Mouse (Mus musculus): ENCODE results near the gene Echs1. TPM values are rescaled to one million over a fixed set of nuclear protein-coding genes. Genes with fewer than 3 reads are reported as not detected.

The Echs1 gene
- polyA plus RNA-seq, 1 experiment from 2014 or later = 120 TPM

DNA sequence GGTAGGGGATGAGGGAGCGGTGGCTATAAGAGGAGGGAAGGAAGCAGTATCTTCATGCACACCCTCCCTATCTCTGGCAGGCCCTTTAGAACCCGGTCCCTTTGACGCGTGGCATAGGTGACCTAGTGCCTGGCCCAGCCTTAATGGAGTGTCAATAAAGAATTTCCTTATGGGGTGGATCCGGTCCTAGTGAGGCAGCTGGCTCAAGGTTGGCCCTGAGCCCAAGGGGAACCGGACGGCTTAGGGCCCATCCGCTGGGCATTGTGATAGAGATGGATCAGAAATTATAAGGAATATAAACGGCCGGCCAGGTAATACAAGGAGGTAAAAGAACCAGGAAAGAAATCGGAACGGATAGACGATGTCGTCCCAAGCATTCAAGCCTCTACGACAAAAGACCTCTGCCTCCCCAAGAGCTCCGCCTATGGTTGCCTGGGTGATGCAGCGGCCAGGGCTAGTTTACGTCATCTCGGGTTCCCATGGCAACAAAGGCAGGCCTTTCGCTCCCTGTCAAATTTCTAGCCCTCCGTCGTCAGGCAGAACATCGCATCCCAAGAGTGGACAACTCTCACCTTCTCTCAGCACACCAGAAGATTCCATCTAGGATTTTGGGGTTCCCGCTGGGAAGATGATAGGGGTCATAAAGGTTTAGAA is 35.6 kb downstream of the Echs1 start:
- Histone ChIP-seq H3K9ac (replicated peaks) (peak overlapping the region; percentile 66), H3K4me3 (peak overlapping the region; percentile 44), H3K36me3 (no peaks in the 10 kb centered on the region), H3K27ac (replicated peaks) (peak overlapping the region; percentile 88), H3K27me3 (no peaks in the 10 kb centered on the region), H3K4me2 (replicated peaks) (peak overlapping the region; percentile 60), H3K9me3 (no peaks in the 10 kb centered on the region), H3K4me1 (peaks cover 35% of the 10 kb centered on the region)
- ATAC-seq (replicated peaks) = peak; percentile 83
- WGBS = 2% methylated on average over 24 of the region's 24 CpGs

GRCm38 (mm10) chr7:140078711-140079110 is 37.6 kb downstream of the Echs1 start:
- Histone ChIP-seq H3K4me3 (no peak overlapping the region), H3K4me2 (replicated peaks) (no peak overlapping the region), H3K9me3 (no peaks in the 10 kb centered on the region), H3K9ac (replicated peaks) (no peak overlapping the region), H3K36me3 (no peaks in the 10 kb centered on the region), H3K4me1 (peaks cover 35% of the 10 kb centered on the region), H3K27ac (replicated peaks) (no peak overlapping the region), H3K27me3 (0 out of 2 replicates have a peak, but pooled peaks cover 4% of the 10 kb centered on the region)
- WGBS = 5% methylated on average over 5 of the region's 5 CpGs
- no peak for ATAC-seq (replicated peaks)

- 76% methylated on average over 6 of the region's 6 CpGs for WGBS
- 0 out of 2 replicates have a peak, but pooled peaks cover 6% of the 10 kb centered on the region for H3K27me3 ChIP-seq
- H3K9ac ChIP-seq (replicated peaks) = no peak overlapping the region
Measured at GRCm38 (mm10) chr7:140077698-140078097, 38.6 kb downstream of the Echs1 start.

DNA sequence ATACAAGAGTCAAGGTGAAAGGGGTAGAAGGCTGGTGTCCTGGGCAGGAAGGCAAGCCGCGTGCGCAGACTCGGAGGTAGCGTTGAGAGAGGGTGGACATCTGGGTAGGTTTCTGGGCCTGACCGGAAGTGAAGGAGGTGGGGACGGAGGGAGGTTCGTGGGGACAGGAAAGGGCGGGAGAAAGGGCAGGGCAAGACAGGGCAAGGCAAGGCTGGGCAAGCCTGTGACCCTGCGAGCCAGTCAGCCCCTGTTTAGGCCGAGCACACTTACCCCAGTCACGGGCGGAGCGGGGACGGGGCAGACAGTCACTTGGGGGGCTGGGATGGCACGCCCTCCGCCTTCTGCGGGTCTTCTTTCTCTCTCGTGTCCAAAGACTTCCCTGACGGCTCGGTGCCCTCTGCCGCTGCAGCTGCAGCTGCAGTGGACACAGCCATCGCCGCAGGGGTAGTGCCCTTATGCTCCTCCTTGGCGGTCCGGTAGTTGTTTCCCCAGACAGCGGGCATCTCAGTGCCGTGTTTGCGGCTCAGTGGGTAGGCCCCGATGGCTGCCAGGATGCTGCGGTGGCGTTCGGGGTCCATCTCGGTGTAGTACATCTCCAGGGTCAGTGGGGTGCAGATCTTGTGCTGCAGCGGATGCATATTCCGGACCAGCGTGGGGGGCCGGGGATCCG is 46.1 kb downstream of the Echs1 start:
- Histone ChIP-seq H3K27ac (replicated peaks) (no peak overlapping the region), H3K4me2 (replicated peaks) (0 out of 2 replicates have a peak overlapping the region, but pooled peaks have one; percentile 25), H3K9ac (replicated peaks) (no peak overlapping the region), H3K4me3 (no peak overlapping the region), H3K27me3 (peaks cover 15% of the 10 kb centered on the region), H3K36me3 (peaks cover 6% of the 10 kb centered on the region; the same call in 1 of the 2 replicates), H3K4me1 (no peaks in the 10 kb centered on the region), H3K9me3 (no peaks in the 10 kb centered on the region)
- ATAC-seq (replicated peaks) = no peak
- 43% methylated on average over 39 of the region's 39 CpGs for WGBS

More at GRCm38 (mm10) chr7:140077698-140078097, 38.6 kb downstream of the Echs1 start:
- no peaks in the 10 kb centered on the region for H3K9me3 ChIP-seq
- no peak overlapping the region for H3K4me2 ChIP-seq (replicated peaks)
- no peak overlapping the region for H3K4me3 ChIP-seq
- H3K36me3 ChIP-seq = 0 out of 2 replicates have a peak, but pooled peaks cover 2% of the 10 kb centered on the region
- peaks cover 35% of the 10 kb centered on the region for H3K4me1 ChIP-seq
- no peak overlapping the region for H3K27ac ChIP-seq (replicated peaks)
- no peak for ATAC-seq (replicated peaks)

DNA sequence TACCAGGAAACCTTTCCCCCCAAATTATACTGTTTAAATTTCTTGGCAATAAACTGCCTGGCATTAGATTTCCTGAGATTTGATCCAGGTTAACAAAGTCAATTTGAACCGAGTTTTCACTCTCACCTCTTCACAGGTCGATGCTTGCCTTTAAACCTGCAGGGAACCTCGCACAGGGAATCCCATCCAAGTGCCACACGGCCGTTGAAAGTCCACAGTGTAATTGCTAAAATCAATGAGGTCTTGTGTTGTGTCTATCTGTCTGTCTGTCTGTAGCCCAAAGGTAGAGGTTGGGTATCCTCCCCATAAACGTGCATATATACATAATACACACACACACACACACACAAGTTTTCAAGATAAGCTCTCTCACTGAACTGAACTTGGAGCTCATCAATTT is 48.9 kb downstream of the Echs1 start:
- no peaks in the 10 kb centered on the region for H3K9me3 ChIP-seq
- H3K36me3 ChIP-seq = peaks cover 4% of the 10 kb centered on the region; the same call in 1 of the 2 replicates
- H3K4me3 ChIP-seq = no peak overlapping the region
- no peak overlapping the region for H3K9ac ChIP-seq (replicated peaks)
- no peak overlapping the region for H3K27ac ChIP-seq (replicated peaks)
- no peak for ATAC-seq (replicated peaks)
- H3K4me2 ChIP-seq (replicated peaks) = no peak overlapping the region
- H3K4me1 ChIP-seq = peaks cover 3% of the 10 kb centered on the region; the same call in 1 of the 2 replicates
- 69% methylated on average over 6 of the region's 6 CpGs for WGBS
- peaks cover 9% of the 10 kb centered on the region for H3K27me3 ChIP-seq

DNA sequence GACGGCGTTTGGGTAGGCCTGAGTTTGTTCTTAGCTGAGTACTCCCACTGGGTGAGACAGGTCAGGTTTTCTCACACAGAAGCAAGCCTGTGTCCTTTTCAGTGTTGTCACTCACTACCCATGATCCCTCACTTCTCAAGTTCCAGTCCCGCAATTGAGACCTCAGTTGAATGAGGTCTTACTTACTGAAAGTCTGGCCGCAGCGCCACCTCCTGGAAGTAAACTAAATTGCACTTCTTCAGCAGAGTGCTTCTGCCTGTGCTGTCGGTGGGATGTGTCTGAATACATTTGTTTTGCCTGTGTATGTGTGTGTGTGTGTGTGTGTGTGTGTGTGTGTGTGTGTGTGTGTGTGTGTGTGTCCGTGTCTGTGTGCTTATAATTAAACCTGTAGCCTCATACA is 53.2 kb downstream of the Echs1 start:
- no peaks in the 10 kb centered on the region for H3K36me3 ChIP-seq
- peaks cover 38% of the 10 kb centered on the region for H3K4me1 ChIP-seq

GRCm38 (mm10) chr7:140062307-140062706 is 54.0 kb downstream of the Echs1 start:
- H3K27me3 ChIP-seq = no peaks in the 10 kb centered on the region; the same call in 1 of the 2 replicates
- H3K4me3 ChIP-seq = no peak overlapping the region
- H3K9me3 ChIP-seq = no peaks in the 10 kb centered on the region
- WGBS = 7% methylated on average over 11 of the region's 11 CpGs
- H3K4me2 ChIP-seq (replicated peaks) = no peak overlapping the region; the same call in 1 of the 2 replicates
- H3K4me1 ChIP-seq = peaks cover 43% of the 10 kb centered on the region
- H3K9ac ChIP-seq (replicated peaks) = no peak overlapping the region
- ATAC-seq (replicated peaks) = peak; percentile 20
- H3K27ac ChIP-seq (replicated peaks) = no peak overlapping the region
- no peaks in the 10 kb centered on the region for H3K36me3 ChIP-seq

More for the DNA sequence above, 53.2 kb downstream of the Echs1 start:
- Histone ChIP-seq H3K4me3 (no peak overlapping the region), H3K9ac (replicated peaks) (no peak overlapping the region), H3K27me3 (no peaks in the 10 kb centered on the region; the same call in 1 of the 2 replicates), H3K4me2 (replicated peaks) (no peak overlapping the region), H3K9me3 (no peaks in the 10 kb centered on the region), H3K27ac (replicated peaks) (no peak overlapping the region)
- ATAC-seq (replicated peaks) = no peak
- 15% methylated on average over 7 of the region's 7 CpGs for WGBS

GRCm38 (mm10) chr7:140061832-140062130 is 54.5 kb downstream of the Echs1 start:
- H3K4me3 ChIP-seq = peak overlapping the region; percentile 35
- no peaks in the 10 kb centered on the region for H3K36me3 ChIP-seq
- H3K9me3 ChIP-seq = no peaks in the 10 kb centered on the region
- H3K27me3 ChIP-seq = no peaks in the 10 kb centered on the region; the same call in 1 of the 2 replicates
- no peak; the same call in 1 of the 2 replicates for ATAC-seq (replicated peaks)
- peak overlapping the region; percentile 70 for H3K27ac ChIP-seq (replicated peaks)
- H3K4me2 ChIP-seq (replicated peaks) = peak overlapping the region; percentile 79
- WGBS = under 1% methylated on average over 6 of the region's 6 CpGs
- 0 out of 2 replicates have a peak overlapping the region, but pooled peaks have one; percentile 55 for H3K9ac ChIP-seq (replicated peaks)
- peaks cover 43% of the 10 kb centered on the region for H3K4me1 ChIP-seq

GRCm38 (mm10) chr7:140060936-140061831 is 55.1 kb downstream of the Echs1 start:
- Histone ChIP-seq H3K27ac (replicated peaks) (peak overlapping the region; percentile 70), H3K4me1 (peaks cover 43% of the 10 kb centered on the region), H3K4me3 (peak overlapping the region; percentile 35), H3K27me3 (no peaks in the 10 kb centered on the region; the same call in 1 of the 2 replicates), H3K36me3 (no peaks in the 10 kb centered on the region), H3K4me2 (replicated peaks) (peak overlapping the region; percentile 79), H3K9ac (replicated peaks) (peak overlapping the region; percentile 55), H3K9me3 (no peaks in the 10 kb centered on the region)
- WGBS = under 1% methylated on average over 47 of the region's 47 CpGs
- peak; percentile 53 for ATAC-seq (replicated peaks)

DNA sequence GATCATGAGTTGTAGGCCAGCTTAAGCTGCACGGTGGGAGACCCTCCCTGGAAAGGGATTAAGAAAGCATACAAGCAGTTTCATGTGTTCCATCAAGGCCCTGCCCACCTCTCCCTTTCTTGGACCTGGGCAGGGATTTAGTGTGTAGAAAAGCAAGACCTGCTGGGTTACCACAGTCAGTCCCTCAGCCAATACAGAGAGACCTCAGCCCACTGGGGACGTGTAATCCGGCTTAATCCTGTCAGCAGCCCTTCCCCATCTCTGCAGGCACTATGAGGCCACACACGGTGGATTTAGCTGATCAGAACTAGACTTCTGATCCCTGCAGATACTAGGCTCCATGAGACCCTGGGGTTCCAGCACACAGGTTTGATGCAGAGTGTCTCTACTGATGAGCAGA is 56.7 kb downstream of the Echs1 start:
- WGBS = 29% methylated on average over 4 of the region's 4 CpGs
- no peaks in the 10 kb centered on the region for H3K9me3 ChIP-seq
- H3K36me3 ChIP-seq = no peaks in the 10 kb centered on the region
- H3K4me1 ChIP-seq = peaks cover 43% of the 10 kb centered on the region
- no peak overlapping the region for H3K4me3 ChIP-seq
- no peaks in the 10 kb centered on the region; the same call in 1 of the 2 replicates for H3K27me3 ChIP-seq
- H3K4me2 ChIP-seq (replicated peaks) = no peak overlapping the region
- no peak overlapping the region for H3K9ac ChIP-seq (replicated peaks)
- ATAC-seq (replicated peaks) = no peak
- H3K27ac ChIP-seq (replicated peaks) = no peak overlapping the region

GRCm38 (mm10) chr7:140058528-140058927 is 57.7 kb downstream of the Echs1 start:
- WGBS = 10% methylated on average over 7 of the region's 7 CpGs
- peak overlapping the region; percentile 49 for H3K4me3 ChIP-seq
- H3K9ac ChIP-seq (replicated peaks) = peak overlapping the region; percentile 69
- H3K36me3 ChIP-seq = no peaks in the 10 kb centered on the region
- H3K27me3 ChIP-seq = peaks cover under 1% of the 10 kb centered on the region; the same call in 1 of the 2 replicates
- no peak for ATAC-seq (replicated peaks)
- H3K4me2 ChIP-seq (replicated peaks) = peak overlapping the region; percentile 69
- no peaks in the 10 kb centered on the region for H3K9me3 ChIP-seq
- peaks cover 43% of the 10 kb centered on the region for H3K4me1 ChIP-seq
- peak overlapping the region; percentile 81 for H3K27ac ChIP-seq (replicated peaks)

All from forebrain, embryonic 15.5 days (tissue).